Mouse (Mus musculus): Measurements from ENCODE around the gene Ptgr1. TPM values are rescaled to one million over a fixed set of nuclear protein-coding genes. Genes with fewer than 3 reads are reported as not detected.

The Ptgr1 gene
- polyA plus RNA-seq, 1 experiment from 2014 or later = 23.8 TPM

DNA sequence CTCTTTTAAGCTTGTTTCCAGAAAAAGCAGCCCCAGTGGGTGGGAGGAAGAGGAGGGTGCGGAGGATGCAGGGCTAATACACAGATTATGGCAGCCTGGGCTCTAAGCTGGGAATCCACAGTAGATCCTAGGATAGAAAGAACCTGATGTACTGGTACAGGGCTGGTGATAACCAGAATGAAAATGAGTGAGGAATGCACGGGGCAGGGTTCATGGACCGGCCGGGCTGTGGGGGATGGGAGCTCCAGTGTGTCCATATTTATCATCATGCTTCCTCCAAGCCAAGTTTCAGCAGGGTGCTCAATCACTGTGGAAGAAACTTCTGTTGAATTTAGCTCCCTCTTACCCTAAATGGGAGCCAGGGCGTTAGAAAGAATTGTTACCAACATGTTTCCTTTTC lies 10.2 kb upstream of the Ptgr1 start:
- no peak overlapping the region for H3K9ac ChIP-seq (ENCODE audit: low read depth, low read length)
- no peaks in the 10 kb centered on the region for H3K36me3 ChIP-seq (ENCODE audit: control insufficient read depth, insufficient read depth, low read length)
- no peak overlapping the region for H3K4me2 ChIP-seq (ENCODE audit: low read depth, low read length)
- ATAC-seq (ENCODE audit: low read depth) = no peak
- no peaks in the 10 kb centered on the region for H3K9me3 ChIP-seq (ENCODE audit: control insufficient read depth, low read length)
- no peaks in the 10 kb centered on the region for H3K4me1 ChIP-seq (ENCODE audit: control insufficient read depth, insufficient read depth, low read length)
- WGBS = 79% methylated on average over 5 of the region's 5 CpGs
- H3K4me3 ChIP-seq (ENCODE audit: low read depth, low read length) = no peak overlapping the region
- no peak for DNase-seq (ENCODE audit: low spot score)
- H3K27me3 ChIP-seq (replicated peaks; ENCODE audit: control insufficient read depth, insufficient read depth, low read length) = no peaks in the 10 kb centered on the region
- H3K27ac ChIP-seq (replicated peaks; ENCODE audit: low read depth, low read length) = no peak overlapping the region

DNA sequence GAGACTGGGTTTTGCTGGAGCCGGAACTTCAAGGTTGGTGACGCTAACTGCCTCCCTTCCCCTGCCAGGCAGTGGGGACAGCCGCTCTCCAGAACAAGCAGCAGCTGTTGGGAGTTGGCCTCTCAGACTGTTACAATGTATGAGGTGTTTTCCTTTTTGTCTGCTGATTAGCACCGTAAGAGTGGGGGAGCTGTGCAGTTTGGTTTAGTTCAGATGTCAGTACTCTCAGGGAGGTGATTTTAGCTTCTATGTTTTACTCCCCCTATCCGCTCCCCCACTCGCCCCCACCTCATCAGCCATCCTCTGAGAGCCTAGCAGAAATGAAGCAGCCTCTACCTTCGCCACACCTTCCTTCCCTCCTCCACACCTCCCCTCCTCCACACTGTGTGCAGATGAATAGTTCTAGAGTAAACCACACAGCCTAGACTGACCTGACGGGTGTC lies 8.4 kb upstream of the Ptgr1 start:
- WGBS = 69% methylated on average over 8 of the region's 8 CpGs
- no peak overlapping the region for H3K9ac ChIP-seq (ENCODE audit: low read depth, low read length)
- H3K4me1 ChIP-seq (ENCODE audit: control insufficient read depth, insufficient read depth, low read length) = no peaks in the 10 kb centered on the region
- no peak overlapping the region for H3K4me3 ChIP-seq (ENCODE audit: low read depth, low read length)
- no peak overlapping the region for H3K4me2 ChIP-seq (ENCODE audit: low read depth, low read length)
- H3K27ac ChIP-seq (replicated peaks; ENCODE audit: low read depth, low read length) = no peak overlapping the region
- ATAC-seq (ENCODE audit: low read depth) = no peak
- H3K27me3 ChIP-seq (replicated peaks; ENCODE audit: control insufficient read depth, insufficient read depth, low read length) = no peaks in the 10 kb centered on the region
- DNase-seq (ENCODE audit: low spot score) = no peak
- H3K9me3 ChIP-seq (ENCODE audit: control insufficient read depth, low read length) = no peaks in the 10 kb centered on the region
- H3K36me3 ChIP-seq (ENCODE audit: control insufficient read depth, insufficient read depth, low read length) = no peaks in the 10 kb centered on the region

DNA sequence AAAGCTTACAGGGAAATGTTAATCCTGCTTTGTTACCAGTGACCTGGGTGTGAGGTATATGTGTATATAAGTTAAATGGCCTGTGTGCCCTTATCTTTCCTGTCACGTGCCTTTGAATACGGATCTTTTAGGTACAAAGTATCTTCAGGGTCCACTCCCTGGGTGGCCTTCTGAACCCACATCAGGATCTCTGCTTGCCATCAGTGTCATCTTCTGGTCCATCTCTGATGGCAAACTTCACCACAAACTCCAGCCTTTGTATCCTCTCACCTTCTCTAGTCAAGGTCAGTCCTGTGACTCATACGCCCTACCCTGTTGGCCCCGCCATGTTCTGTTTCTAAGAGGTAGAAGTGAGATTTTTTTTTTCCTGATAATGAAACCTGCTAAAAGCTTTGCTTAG lies 7.8 kb upstream of the Ptgr1 start, which contains the start of gene Dnajc25:
Dnajc25 (plus strand) TSS at position 301 of the 400 bp plus-strand sequence.
- ATAC-seq (ENCODE audit: low read depth) (no peak), DNase-seq (ENCODE audit: low spot score) (no peak)
- Histone ChIP-seq H3K9me3 (ENCODE audit: control insufficient read depth, low read length) (no peaks in the 10 kb centered on the region), H3K4me3 (ENCODE audit: low read depth, low read length) (no peak within 1 kb of the TSS), H3K9ac (ENCODE audit: low read depth, low read length) (no peak within 1 kb of the TSS), H3K4me2 (ENCODE audit: low read depth, low read length) (no peak within 1 kb of the TSS), H3K27ac (replicated peaks; ENCODE audit: low read depth, low read length) (no peak within 1 kb of the TSS), H3K36me3 (ENCODE audit: control insufficient read depth, insufficient read depth, low read length) (no peaks in the 10 kb centered on the region), H3K27me3 (replicated peaks; ENCODE audit: control insufficient read depth, insufficient read depth, low read length) (no peaks in the 10 kb centered on the region), H3K4me1 (ENCODE audit: control insufficient read depth, insufficient read depth, low read length) (no peaks in the 10 kb centered on the region)
- WGBS = 95% methylated on average over 4 of the region's 4 CpGs

DNA sequence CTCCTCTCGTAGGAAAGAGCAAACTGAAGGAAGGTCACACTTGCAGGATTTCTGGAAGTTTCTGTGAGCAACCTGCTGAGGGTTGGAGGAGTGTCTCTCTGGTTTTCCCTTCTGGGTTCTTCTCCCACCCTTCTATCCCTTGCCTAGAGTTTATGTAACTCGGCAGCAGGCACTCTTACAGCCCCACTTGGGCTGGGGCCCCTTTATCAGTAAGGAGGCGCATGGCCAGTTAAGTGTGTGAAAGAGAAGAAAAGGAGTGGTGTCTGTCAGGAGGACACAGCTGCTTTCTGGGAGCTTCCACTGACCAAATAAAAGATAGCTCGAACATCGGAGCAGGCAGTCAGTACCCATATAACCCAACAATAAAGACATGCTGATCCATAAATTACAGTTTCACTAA lies 5.3 kb upstream of the Ptgr1 start:
- no peaks in the 10 kb centered on the region for H3K27me3 ChIP-seq (replicated peaks; ENCODE audit: control insufficient read depth, insufficient read depth, low read length)
- H3K9ac ChIP-seq (ENCODE audit: low read depth, low read length) = no peak overlapping the region
- H3K27ac ChIP-seq (replicated peaks; ENCODE audit: low read depth, low read length) = no peak overlapping the region
- H3K36me3 ChIP-seq (ENCODE audit: control insufficient read depth, insufficient read depth, low read length) = no peaks in the 10 kb centered on the region
- ATAC-seq (ENCODE audit: low read depth) (no peak), DNase-seq (ENCODE audit: low spot score) (no peak)
- H3K9me3 ChIP-seq (ENCODE audit: control insufficient read depth, low read length) = no peaks in the 10 kb centered on the region
- no peak overlapping the region for H3K4me2 ChIP-seq (ENCODE audit: low read depth, low read length)
- H3K4me1 ChIP-seq (ENCODE audit: control insufficient read depth, insufficient read depth, low read length) = no peaks in the 10 kb centered on the region
- H3K4me3 ChIP-seq (ENCODE audit: low read depth, low read length) = no peak overlapping the region
- 83% methylated on average over 5 of the region's 5 CpGs for WGBS

DNA sequence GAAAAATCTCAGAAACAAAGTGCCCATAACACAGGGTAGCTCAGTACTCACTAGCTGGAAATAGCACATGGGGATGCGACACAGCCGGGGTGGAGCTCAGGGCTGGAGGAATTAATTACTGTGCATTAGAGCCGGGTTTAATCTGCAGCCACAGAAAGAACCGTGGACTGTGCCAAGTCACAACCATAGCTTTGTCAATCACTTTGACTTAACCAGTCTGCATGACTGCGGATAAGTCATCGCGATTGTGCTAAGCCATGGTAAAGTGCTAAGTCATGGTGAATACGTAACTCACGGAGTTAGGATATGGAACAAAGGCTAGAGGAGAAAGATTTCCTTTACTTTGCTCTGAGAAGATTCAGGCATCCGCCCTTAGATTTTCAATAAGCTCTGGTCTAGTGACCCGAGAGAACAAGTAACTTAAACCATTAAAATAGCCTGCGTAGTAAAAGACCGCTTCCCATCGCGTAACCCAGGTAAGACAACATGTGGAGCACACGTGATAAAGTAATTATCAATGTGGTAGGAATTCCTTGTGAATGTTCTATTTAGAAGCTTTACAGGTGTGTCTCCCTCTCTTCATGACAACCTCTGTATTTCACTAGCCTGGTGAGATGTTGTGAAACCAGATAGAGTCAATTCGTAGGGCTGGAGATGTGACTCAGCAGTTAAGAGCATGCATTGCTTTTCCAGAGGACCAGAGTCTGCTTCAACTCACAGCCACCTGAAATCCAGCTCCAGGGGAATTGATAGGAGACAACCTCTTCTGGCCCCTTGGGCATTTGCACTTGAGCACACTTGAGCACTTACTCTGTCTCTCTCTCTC lies 3.9 kb upstream of the Ptgr1 start:
- Histone ChIP-seq H3K9me3 (ENCODE audit: control insufficient read depth, low read length) (no peaks in the 10 kb centered on the region), H3K4me1 (ENCODE audit: control insufficient read depth, insufficient read depth, low read length) (no peaks in the 10 kb centered on the region), H3K4me3 (ENCODE audit: low read depth, low read length) (no peak overlapping the region), H3K27me3 (replicated peaks; ENCODE audit: control insufficient read depth, insufficient read depth, low read length) (no peaks in the 10 kb centered on the region), H3K9ac (ENCODE audit: low read depth, low read length) (no peak overlapping the region), H3K4me2 (ENCODE audit: low read depth, low read length) (no peak overlapping the region), H3K27ac (replicated peaks; ENCODE audit: low read depth, low read length) (no peak overlapping the region), H3K36me3 (ENCODE audit: control insufficient read depth, insufficient read depth, low read length) (no peaks in the 10 kb centered on the region)
- 78% methylated on average over 17 of the region's 17 CpGs for whole genome bisulfite sequencing
- no peak for DNase-seq (ENCODE audit: low spot score)
- ATAC-seq (ENCODE audit: low read depth) = no peak

DNA sequence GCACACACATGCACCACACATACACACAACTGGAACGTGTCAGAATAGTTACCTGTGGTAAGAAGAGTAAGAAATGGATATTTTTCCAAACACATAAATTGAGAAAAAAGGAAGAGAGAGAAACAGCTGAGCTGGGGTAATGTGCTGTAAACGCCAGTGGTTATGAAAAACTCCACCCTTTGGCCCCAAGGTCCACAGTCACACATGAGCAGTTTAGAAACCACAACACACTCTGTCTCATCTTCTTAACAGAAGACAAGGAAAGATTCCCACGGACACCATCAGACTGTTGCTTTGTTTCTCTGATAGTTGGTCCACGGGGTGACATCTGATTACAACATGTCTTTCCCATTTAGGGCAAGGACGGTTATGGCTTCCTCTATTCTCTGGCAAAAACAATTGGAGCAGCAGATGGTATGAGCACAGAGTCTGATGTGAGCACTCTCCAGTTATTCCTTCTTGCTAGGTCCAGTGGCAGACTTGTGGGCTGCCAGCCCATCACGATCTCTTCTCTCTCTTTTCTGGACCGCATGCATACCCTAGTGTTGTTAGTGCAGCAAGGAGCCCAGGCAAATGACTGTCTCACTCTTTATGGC lies 2.5 kb upstream of the Ptgr1 start:
- 82% methylated on average over 7 of the region's 7 CpGs for WGBS
- H3K9ac ChIP-seq (ENCODE audit: low read depth, low read length) = no peak overlapping the region
- H3K27ac ChIP-seq (replicated peaks; ENCODE audit: low read depth, low read length) = no peak overlapping the region
- no peaks in the 10 kb centered on the region for H3K27me3 ChIP-seq (replicated peaks; ENCODE audit: control insufficient read depth, insufficient read depth, low read length)
- H3K4me2 ChIP-seq (ENCODE audit: low read depth, low read length) = no peak overlapping the region
- no peak for ATAC-seq (ENCODE audit: low read depth)
- H3K36me3 ChIP-seq (ENCODE audit: control insufficient read depth, insufficient read depth, low read length) = no peaks in the 10 kb centered on the region
- H3K4me1 ChIP-seq (ENCODE audit: control insufficient read depth, insufficient read depth, low read length) = no peaks in the 10 kb centered on the region
- no peak for DNase-seq (ENCODE audit: low spot score)
- no peaks in the 10 kb centered on the region for H3K9me3 ChIP-seq (ENCODE audit: control insufficient read depth, low read length)
- H3K4me3 ChIP-seq (ENCODE audit: low read depth, low read length) = no peak overlapping the region

DNA sequence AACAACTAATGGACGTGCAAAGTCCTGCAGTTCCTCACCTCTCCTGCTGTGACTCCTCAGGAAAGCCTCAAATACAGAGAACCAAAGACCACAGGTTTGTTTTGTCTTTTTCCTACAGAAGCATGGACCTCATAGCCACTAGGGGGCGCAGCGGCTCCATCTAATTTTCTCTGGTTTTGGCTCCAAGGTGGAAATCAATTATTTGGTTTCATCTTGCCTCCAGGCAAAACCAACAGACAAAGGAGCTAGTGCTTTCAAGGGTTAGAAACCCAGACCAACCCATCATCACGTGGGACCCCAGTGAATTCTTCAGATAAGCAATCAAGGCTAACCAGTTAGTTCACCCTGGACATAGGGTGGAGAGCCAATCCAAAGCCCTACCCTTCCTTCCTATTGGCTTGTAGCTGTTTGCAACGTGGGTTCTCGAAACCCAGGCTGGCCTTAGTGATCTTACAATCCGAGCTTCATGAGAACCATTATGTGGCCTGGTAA lies 1.7 kb downstream of the Ptgr1 start:
- no peak overlapping the region for H3K27ac ChIP-seq (replicated peaks; ENCODE audit: low read depth, low read length)
- H3K9me3 ChIP-seq (ENCODE audit: control insufficient read depth, low read length) = no peaks in the 10 kb centered on the region
- H3K4me3 ChIP-seq (ENCODE audit: low read depth, low read length) = no peak overlapping the region
- DNase-seq (ENCODE audit: low spot score) (peak; percentile 59), ATAC-seq (ENCODE audit: low read depth) (0 out of 2 replicates have a peak, but pooled peaks have one; percentile 38)
- 0 out of 2 replicates have a peak, but pooled peaks cover 12% of the 10 kb centered on the region for H3K36me3 ChIP-seq (ENCODE audit: control insufficient read depth, insufficient read depth, low read length)
- no peaks in the 10 kb centered on the region for H3K27me3 ChIP-seq (replicated peaks; ENCODE audit: control insufficient read depth, insufficient read depth, low read length)
- no peak overlapping the region for H3K4me2 ChIP-seq (ENCODE audit: low read depth, low read length)
- H3K9ac ChIP-seq (ENCODE audit: low read depth, low read length) = no peak overlapping the region
- no peaks in the 10 kb centered on the region for H3K4me1 ChIP-seq (ENCODE audit: control insufficient read depth, insufficient read depth, low read length)
- 23% methylated on average over 7 of the region's 7 CpGs for WGBS

DNA sequence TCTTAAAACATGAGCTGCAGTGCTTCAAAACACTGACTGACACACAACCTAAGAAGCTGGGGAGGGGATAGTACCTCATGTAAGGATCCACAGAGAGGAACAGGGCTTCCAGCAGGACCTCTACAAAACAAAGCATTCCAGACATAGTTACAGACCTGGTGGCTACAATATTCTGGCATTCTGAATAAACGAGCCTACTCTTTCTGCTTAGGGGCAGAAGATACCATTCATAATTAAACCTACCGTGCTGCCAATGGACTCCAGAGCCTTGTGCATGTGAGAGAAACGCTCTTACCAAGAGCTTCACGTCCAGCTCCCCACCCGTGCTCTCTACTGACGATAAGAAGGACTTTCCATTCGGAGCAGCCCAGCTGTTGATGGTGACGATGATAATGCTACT lies 4.1 kb downstream of the Ptgr1 start:
- no peak overlapping the region for H3K4me2 ChIP-seq (ENCODE audit: low read depth, low read length)
- no peaks in the 10 kb centered on the region for H3K9me3 ChIP-seq (ENCODE audit: control insufficient read depth, low read length)
- no peak for ATAC-seq (ENCODE audit: low read depth)
- H3K4me1 ChIP-seq (ENCODE audit: control insufficient read depth, insufficient read depth, low read length) = no peaks in the 10 kb centered on the region
- H3K36me3 ChIP-seq (ENCODE audit: control insufficient read depth, insufficient read depth, low read length) = peaks cover 13% of the 10 kb centered on the region; the same call in 1 of the 2 replicates
- no peak overlapping the region for H3K27ac ChIP-seq (replicated peaks; ENCODE audit: low read depth, low read length)
- WGBS = 83% methylated on average over 8 of the region's 8 CpGs
- H3K9ac ChIP-seq (ENCODE audit: low read depth, low read length) = no peak overlapping the region
- H3K27me3 ChIP-seq (replicated peaks; ENCODE audit: control insufficient read depth, insufficient read depth, low read length) = no peaks in the 10 kb centered on the region
- no peak for DNase-seq (ENCODE audit: low spot score)
- H3K4me3 ChIP-seq (ENCODE audit: low read depth, low read length) = no peak overlapping the region
